Mouse (Mus musculus) liver, embryonic 16.5 days (tissue): ENCODE results near the gene Muc4. TPM values are rescaled to one million over a fixed set of nuclear protein-coding genes. Genes with fewer than 3 reads are reported as not detected.

Experiments used
- ATAC-seq: fragments of 200-750 bp; cut with Nextera tagmentation; 2 replicates; pipeline ENCODE4 v1.8.0; 2017; ENCODE audit warnings: low read depth, mild to moderate bottlenecking, moderate number of reproducible peaks, moderate library complexity
- H3K27ac ChIP-seq: fragments of 300-500 bp; sonication (generic); 2 replicates; pipeline ENCODE4 v1.5.1; 2014; ENCODE audit warnings: mild to moderate bottlenecking, low read length
- H3K27me3 ChIP-seq: fragments of 300-500 bp; sonication (generic); 2 replicates; pipeline ENCODE4 v1.6.1; 2014; ENCODE audit warnings: low read depth, low read length, mixed read lengths; ENCODE audit not compliant: control insufficient read depth, insufficient read depth
- H3K36me3 ChIP-seq: fragments of 300-500 bp; sonication (generic); 2 replicates; pipeline ENCODE4 v1.6.1; 2014; ENCODE audit warnings: mild to moderate bottlenecking; ENCODE audit not compliant: control insufficient read depth, insufficient read depth
- H3K4me1 ChIP-seq: fragments of 300-500 bp; sonication (generic); 2 replicates; pipeline ENCODE4 v1.6.1; 2014; ENCODE audit warnings: low read depth, low read length, mixed read lengths; ENCODE audit not compliant: control insufficient read depth
- H3K4me2 ChIP-seq: fragments of 300-500 bp; sonication (generic); 2 replicates; pipeline ENCODE4 v1.6.1; 2014; ENCODE audit warnings: low read depth, low read length, mixed read lengths
- H3K4me3 ChIP-seq: fragments of 300-500 bp; sonication (generic); 2 replicates; pipeline ENCODE4 v1.5.1; 2014; ENCODE audit warnings: low read depth, mild to moderate bottlenecking, low read length
- H3K9ac ChIP-seq: fragments of 300-500 bp; sonication (generic); 2 replicates; pipeline ENCODE4 v1.6.1; 2014; ENCODE audit warnings: low read depth, low read length
- H3K9me3 ChIP-seq: fragments of 300-500 bp; sonication (generic); replicated peaks from 2 replicates; pipeline ENCODE4 v1.6.1; 2016; ENCODE audit warnings: low read length; ENCODE audit not compliant: control insufficient read depth
- WGBS: fragments of 180-500 bp; shearing (Covaris S2); extraction: QIAGEN DNeasy Blood & Tissue Kit; methylation state at CpG from one replicate; pipeline ENCODE4 v1.1.7; 2014; ENCODE audit not compliant: insufficient replicate concordance; 5-methylcytosine and 5-hydroxymethylcytosine counted together
- polyA plus RNA-seq: library from polyadenylated mRNA; unstranded; fragments of >200 nt; fragmentation: Nextera tagmentation; extraction: Ambion mirVana; gene quantifications from 2 replicates; pipeline ENCODE4 v1.2.1, GENCODE M21; 2015

The Muc4 gene
- polyA plus RNA-seq, 1 experiment from 2014 or later: 0.70 TPM

DNA sequence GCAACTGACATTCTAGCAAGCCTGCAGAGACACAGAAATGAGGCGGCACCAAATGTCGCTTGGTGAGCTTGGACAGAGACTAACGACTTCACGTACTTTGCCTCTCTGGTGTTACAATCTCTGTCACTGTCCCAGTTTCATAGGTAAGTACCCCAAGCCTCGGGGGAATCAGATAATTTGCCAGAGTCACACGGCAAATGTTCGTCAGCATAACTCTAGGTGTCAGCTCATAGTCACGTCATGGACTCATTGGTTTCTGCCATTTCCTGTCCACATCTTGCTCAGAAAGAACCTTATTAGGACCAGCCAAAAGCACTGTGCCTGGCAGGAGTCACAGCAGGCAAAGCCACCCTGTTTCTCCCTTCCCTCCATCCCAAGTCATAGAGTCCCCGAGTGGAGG, 5.7 kb downstream of the Muc4 start:
- WGBS: 64% methylated on average over 9 of the region's 9 CpGs
- ATAC-seq: no peak

DNA sequence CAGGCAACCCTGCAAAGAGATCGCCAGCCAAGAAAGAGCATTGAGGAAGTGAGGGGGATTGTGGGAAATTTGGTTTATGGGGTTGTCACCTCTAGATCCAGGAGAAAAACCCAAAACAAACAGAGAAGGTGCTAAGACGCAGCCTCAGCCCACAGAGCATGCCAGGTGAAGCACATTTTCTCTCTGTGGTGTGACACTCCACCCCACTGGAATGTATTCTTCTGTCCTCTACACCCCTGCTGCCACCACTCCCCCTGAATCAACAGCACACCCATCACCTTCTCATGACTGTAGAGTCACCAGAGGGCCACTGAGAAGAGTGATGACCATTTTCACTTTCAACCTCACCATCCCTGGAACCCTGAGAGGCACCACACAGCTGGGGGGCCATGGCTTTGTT, 7.0 kb downstream of the Muc4 start:
- no peaks in the 10 kb centered on the region for H3K36me3 ChIP-seq
- no peak for ATAC-seq
- no peaks in the 10 kb centered on the region for H3K27me3 ChIP-seq
- H3K4me3 ChIP-seq: no peak overlapping the region
- H3K4me2 ChIP-seq: no peak overlapping the region
- H3K4me1 ChIP-seq: no peaks in the 10 kb centered on the region; the same call in 1 of the 2 replicates
- H3K9ac ChIP-seq: no peak overlapping the region
- H3K9me3 ChIP-seq: no peaks in the 10 kb centered on the region
- 66% methylated on average over 2 of the region's 2 CpGs for WGBS
- no peak overlapping the region for H3K27ac ChIP-seq

More for the DNA sequence above, 5.7 kb downstream of the Muc4 start:
- no peaks in the 10 kb centered on the region for H3K36me3 ChIP-seq
- H3K4me1 ChIP-seq: no peaks in the 10 kb centered on the region; the same call in 1 of the 2 replicates
- H3K9ac ChIP-seq: no peak overlapping the region
- H3K4me3 ChIP-seq: no peak overlapping the region
- no peaks in the 10 kb centered on the region for H3K27me3 ChIP-seq
- no peak overlapping the region for H3K27ac ChIP-seq
- no peak overlapping the region for H3K4me2 ChIP-seq
- H3K9me3 ChIP-seq: no peaks in the 10 kb centered on the region

DNA sequence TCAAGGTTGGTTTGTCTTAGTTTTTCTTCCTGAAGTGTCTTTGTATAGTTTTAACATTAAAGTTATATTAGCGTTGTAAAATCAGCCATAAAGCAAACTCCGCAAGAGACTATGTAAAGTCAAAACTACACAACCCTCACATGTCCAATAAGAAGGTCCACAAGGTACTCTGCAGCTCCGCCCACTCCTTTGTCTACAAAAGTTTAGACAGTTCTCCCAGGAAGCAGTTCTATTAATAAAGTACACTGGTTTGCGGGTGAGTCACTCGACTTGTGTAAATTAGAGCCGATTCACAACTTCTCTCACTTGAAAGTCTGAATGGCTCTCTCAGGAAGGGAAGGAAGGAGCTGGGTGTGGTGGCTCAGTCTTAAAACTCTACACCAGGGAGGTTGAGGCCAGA, 10.2 kb downstream of the Muc4 start:
- H3K36me3 ChIP-seq: no peaks in the 10 kb centered on the region
- WGBS: 50% methylated on average over 6 of the region's 6 CpGs
- no peak overlapping the region for H3K4me3 ChIP-seq
- H3K27ac ChIP-seq: no peak overlapping the region
- no peak overlapping the region for H3K4me2 ChIP-seq
- H3K4me1 ChIP-seq: no peaks in the 10 kb centered on the region
- H3K27me3 ChIP-seq: no peaks in the 10 kb centered on the region
- no peak for ATAC-seq
- H3K9me3 ChIP-seq: no peaks in the 10 kb centered on the region
- no peak overlapping the region for H3K9ac ChIP-seq

DNA sequence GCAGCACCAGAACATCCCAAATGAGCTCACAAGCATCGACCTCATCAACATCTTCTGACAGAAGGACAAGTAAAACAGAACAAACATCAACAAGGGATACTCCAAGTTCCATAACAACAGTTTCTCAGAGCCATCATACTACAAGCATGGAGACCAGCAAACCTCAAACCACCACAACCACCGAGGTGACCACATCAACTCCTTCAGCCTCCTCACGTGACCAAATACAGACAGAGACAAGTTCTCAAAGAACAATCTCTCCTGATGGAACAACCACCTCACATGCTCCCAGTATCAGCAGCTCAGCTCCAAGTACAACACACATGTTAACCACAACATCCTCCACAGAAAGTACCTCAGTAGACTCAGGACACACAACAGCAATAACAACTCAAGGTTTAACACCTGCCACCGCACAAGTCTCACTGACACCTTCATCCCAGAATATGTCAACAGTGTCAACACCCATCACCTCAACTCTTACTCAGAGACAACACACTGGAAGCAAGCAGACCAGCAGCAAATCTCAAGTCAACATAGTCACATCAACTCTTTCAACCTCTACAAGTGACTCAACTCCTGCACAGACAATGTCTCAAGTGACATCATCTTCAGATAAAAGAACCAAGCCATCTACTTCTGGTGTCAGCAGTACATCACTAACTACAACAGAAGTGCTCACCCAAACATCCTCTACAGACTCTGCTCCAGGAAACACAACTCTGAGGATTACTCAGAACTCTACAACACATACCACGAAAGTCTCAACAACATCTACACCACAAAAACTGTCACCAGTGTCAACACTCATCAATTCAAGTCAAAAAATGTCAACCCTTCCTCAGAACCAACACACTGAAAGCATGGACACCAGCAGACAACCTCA, 14.8 kb downstream of the Muc4 start:
- Histone ChIP-seq H3K4me3 (no peak overlapping the region), H3K27ac (no peak overlapping the region), H3K27me3 (no peaks in the 10 kb centered on the region), H3K9ac (no peak overlapping the region), H3K4me1 (no peaks in the 10 kb centered on the region), H3K36me3 (no peaks in the 10 kb centered on the region), H3K9me3 (no peaks in the 10 kb centered on the region), H3K4me2 (no peak overlapping the region)
- 44% methylated on average over 5 of the region's 5 CpGs for WGBS
- no peak for ATAC-seq

DNA sequence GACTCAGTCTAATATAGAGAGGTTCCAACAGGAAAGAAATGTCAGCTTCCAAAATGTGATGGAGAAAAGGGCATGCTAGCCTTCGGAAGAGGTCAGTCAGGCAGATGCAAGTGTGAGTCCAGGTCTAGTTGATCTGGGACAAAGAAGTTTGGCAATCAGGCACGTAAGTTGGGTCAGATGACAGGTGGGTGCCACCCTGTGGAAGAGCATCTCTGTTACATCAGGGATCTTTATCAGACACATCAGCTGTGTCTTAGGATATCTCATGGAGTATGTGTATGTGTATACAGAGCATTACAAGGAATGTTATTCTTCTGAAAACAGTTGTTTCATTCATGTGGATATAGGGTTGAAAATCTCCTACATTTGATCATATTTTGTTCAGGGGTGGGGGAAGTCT, 28.9 kb downstream of the Muc4 start:
- no peak for ATAC-seq
- Histone ChIP-seq H3K27ac (no peak overlapping the region), H3K4me1 (no peaks in the 10 kb centered on the region), H3K9me3 (no peaks in the 10 kb centered on the region), H3K36me3 (no peaks in the 10 kb centered on the region), H3K9ac (no peak overlapping the region), H3K4me2 (no peak overlapping the region), H3K27me3 (no peaks in the 10 kb centered on the region), H3K4me3 (no peak overlapping the region)
- 58% methylated on average over 2 of the region's 2 CpGs for WGBS

DNA sequence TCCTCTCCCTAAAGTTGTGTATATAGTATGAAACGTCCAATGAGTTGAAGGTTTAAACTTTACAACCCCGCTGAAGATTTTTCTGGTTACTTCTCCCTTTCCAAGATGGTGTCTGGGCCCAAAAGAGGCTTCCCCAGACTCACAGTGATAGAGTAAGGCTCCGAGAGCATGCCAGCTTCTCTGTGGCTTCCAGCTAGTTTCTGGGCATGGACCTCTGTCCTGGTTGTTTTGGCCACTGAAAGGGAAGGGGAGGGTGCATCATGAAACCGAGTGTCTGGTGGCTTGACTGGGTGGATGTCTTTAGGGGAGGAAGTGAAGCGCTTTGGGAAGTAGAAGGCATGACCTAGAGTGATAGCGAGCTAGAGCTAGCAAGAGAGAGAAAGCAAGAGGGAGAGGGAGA, 29.3 kb downstream of the Muc4 start:
- Histone ChIP-seq H3K9me3 (no peaks in the 10 kb centered on the region), H3K4me1 (no peaks in the 10 kb centered on the region), H3K36me3 (no peaks in the 10 kb centered on the region), H3K27ac (no peak overlapping the region), H3K4me3 (no peak overlapping the region), H3K4me2 (no peak overlapping the region), H3K27me3 (no peaks in the 10 kb centered on the region), H3K9ac (no peak overlapping the region)
- no peak for ATAC-seq
- 45% methylated on average over 6 of the region's 6 CpGs for WGBS

DNA sequence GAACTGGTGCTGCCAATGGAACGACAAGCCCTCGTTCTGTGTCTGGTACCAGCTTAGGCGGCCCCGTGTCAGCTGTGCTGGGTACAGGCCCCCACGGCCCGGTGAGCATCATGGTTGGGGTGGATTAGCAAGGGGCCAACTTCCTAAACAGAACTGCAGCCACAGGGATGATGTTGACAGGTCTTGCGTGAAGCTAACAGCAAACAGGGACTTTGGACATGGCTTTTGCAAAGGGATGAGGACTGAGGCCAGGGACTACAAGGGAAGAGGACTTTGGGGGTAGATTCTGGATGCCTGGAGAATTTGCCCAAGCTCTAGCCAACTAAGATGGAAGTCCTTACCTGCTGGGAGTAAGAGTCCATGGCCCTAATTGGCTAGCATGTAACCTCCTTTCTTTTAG, 31.2 kb downstream of the Muc4 start:
- H3K9me3 ChIP-seq: no peaks in the 10 kb centered on the region
- H3K4me3 ChIP-seq: no peak overlapping the region
- no peaks in the 10 kb centered on the region for H3K36me3 ChIP-seq
- H3K4me1 ChIP-seq: no peaks in the 10 kb centered on the region
- H3K27ac ChIP-seq: no peak overlapping the region
- H3K4me2 ChIP-seq: no peak overlapping the region
- 66% methylated on average over 7 of the region's 7 CpGs for WGBS
- no peak overlapping the region for H3K9ac ChIP-seq
- H3K27me3 ChIP-seq: no peaks in the 10 kb centered on the region
- ATAC-seq: peak; percentile 78

DNA sequence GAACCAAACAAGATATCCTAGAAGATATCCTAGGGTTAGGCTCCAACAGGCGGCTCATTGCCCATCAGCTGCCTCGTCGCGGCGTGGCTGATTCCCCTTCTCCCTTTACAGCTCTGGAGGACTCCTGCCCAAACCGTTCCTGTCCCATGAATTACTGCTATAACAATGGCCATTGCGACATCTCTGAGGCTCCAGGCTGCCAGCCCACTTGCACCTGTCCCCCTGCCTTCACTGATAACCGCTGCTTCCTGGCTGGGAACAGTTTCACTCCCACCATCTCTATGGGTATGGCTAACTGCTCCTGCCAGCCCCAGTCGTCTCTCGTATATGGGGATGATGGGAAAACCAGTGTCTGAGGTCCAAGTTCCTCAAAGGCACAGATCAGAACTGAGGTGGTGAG, 41.0 kb downstream of the Muc4 start:
- no peak overlapping the region for H3K9ac ChIP-seq
- 34% methylated on average over 10 of the region's 10 CpGs for WGBS
- no peak overlapping the region for H3K4me2 ChIP-seq

DNA sequence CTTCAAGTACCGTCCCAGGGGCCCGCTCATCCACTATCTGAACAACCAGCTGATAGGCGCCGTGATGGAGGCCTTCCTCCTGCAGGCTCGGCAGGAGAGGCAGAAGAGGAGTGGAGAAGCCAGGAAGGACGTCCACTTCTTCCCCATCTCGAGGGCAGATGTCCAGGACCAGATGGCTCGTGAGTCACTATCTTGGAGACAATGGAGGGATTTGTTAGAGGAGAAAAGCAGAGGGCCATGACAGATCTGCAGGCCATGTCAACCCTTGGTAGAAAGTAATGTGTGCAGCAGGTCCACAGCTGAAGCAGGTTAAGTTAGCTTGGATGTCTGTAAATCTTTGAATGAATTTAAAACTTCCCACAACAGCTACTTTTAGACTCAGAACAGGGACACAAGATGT, 43.3 kb downstream of the Muc4 start:
- 41% methylated on average over 8 of the region's 8 CpGs for WGBS
- no peak for ATAC-seq

More for the DNA sequence above, 41.0 kb downstream of the Muc4 start:
- ATAC-seq: no peak
- H3K9me3 ChIP-seq: no peaks in the 10 kb centered on the region
- no peak overlapping the region for H3K27ac ChIP-seq
- H3K4me3 ChIP-seq: no peak overlapping the region
- H3K4me1 ChIP-seq: no peaks in the 10 kb centered on the region
- no peaks in the 10 kb centered on the region for H3K27me3 ChIP-seq
- no peaks in the 10 kb centered on the region for H3K36me3 ChIP-seq

More for the DNA sequence above, 43.3 kb downstream of the Muc4 start:
- Histone ChIP-seq H3K9ac (no peak overlapping the region), H3K4me2 (no peak overlapping the region), H3K27me3 (no peaks in the 10 kb centered on the region), H3K4me1 (no peaks in the 10 kb centered on the region), H3K36me3 (no peaks in the 10 kb centered on the region), H3K9me3 (no peaks in the 10 kb centered on the region), H3K4me3 (no peak overlapping the region), H3K27ac (no peak overlapping the region)
